Mouse (Mus musculus) mouse embryonic stem cell (cell line): ENCODE results near the gene H2-DMb2.

Source experiments
- in situ Hi-C, 2 experiments: fragments of 300-500 bp; cut with MboI; formaldehyde crosslinking; loops; 1 replicate in 1 of 2; 3 replicates in 1 of 2; pipeline ENCODE4 v1.14.3; 2019 to 2020; ENCODE audit warnings: low sequenced_read_pairs in 2 of 2, low pct_unique_long_range_greater_than_20kb in 1 of 2, mixed read lengths in 1 of 2; ENCODE audit not compliant: unreplicated experiment in 1 of 2

The H2-DMb2 gene

GRCm38 (mm10) chr17:34117421-34118112 lies 25.5 kb upstream of the H2-DMb2 start:
- in situ Hi-C loops, result no loop called here

- in situ Hi-C loops, result no loop called here
These were observed 24.8 kb upstream of the H2-DMb2 start for GRCm38 (mm10) chr17:34118113-34118872.

GRCm38 (mm10) chr17:34118873-34119248 lies 24.2 kb upstream of the H2-DMb2 start:
- in situ Hi-C loops, result no loop called here

GRCm38 (mm10) chr17:34119249-34120179 lies 23.6 kb upstream of the H2-DMb2 start, which contains the start of gene H2-DMa:
Gene H2-DMa (plus strand): TSS chr17:34119541.
- in situ Hi-C loops, result no loop called here

- in situ Hi-C loops, result no loop called here
These were observed 22.9 kb upstream of the H2-DMb2 start for GRCm38 (mm10) chr17:34120180-34120723.

GRCm38 (mm10) chr17:34120814-34121171 lies 22.3 kb upstream of the H2-DMb2 start:
- in situ Hi-C loops, result no loop called here

- in situ Hi-C loops, result no loop called here
These were observed 21.8 kb upstream of the H2-DMb2 start for GRCm38 (mm10) chr17:34121172-34121878.

GRCm38 (mm10) chr17:34121879-34122187 lies 21.3 kb upstream of the H2-DMb2 start:
- in situ Hi-C loops, result no loop called here

- in situ Hi-C loops, result no loop called here
These were observed 20.7 kb upstream of the H2-DMb2 start, which contains the start of gene Brd2 for GRCm38 (mm10) chr17:34122188-34122984. Gene Brd2 (minus strand): TSS chr17:34122634.

GRCm38 (mm10) chr17:34123111-34123510 lies 20.0 kb upstream of the H2-DMb2 start:
- in situ Hi-C loops, result no loop called here

- in situ Hi-C loops, result no loop called here
These were observed 19.6 kb upstream of the H2-DMb2 start for GRCm38 (mm10) chr17:34123518-34123917.

- in situ Hi-C loops, result no loop called here
These were observed 18.5 kb upstream of the H2-DMb2 start for GRCm38 (mm10) chr17:34124649-34125048.

GRCm38 (mm10) chr17:34126826-34127420 lies 16.2 kb upstream of the H2-DMb2 start:
- in situ Hi-C loops, result no loop called here

- in situ Hi-C loops, result no loop called here
These were observed 15.6 kb upstream of the H2-DMb2 start for GRCm38 (mm10) chr17:34127475-34127874.

GRCm38 (mm10) chr17:34128264-34128937 lies 14.7 kb upstream of the H2-DMb2 start:
- in situ Hi-C loops, result no loop called here

GRCm38 (mm10) chr17:34128944-34129791 lies 13.9 kb upstream of the H2-DMb2 start:
- in situ Hi-C loops, result no loop called here
